Mouse (Mus musculus) adipocyte (in vitro differentiated cells): ENCODE data around the gene Cacng2.
A peak's percentile ranks its signal among the peaks of the same experiment; 100 is the strongest.

Experiments
- DNase-seq: peaks from one replicate; pipeline ENCODE4 v3.0.0-alpha.2; 2016; ENCODE audit warnings: low spot score

The Cacng2 gene

GRCm38 (mm10) chr15:78119704-78120103 is at the start of gene Cacng2:
Cacng2 (minus strand) TSS chr15:78120028.
- DNase-seq, result peak; percentile 43

GRCm38 (mm10) chr15:78169566-78169965 is 49.7 kb upstream of the Cacng2 start:
- no peak for DNase-seq

GRCm38 (mm10) chr15:78165292-78165691 is 45.5 kb upstream of the Cacng2 start:
- DNase-seq, result no peak

- no peak for DNase-seq
Observed at GRCm38 (mm10) chr15:78164466-78164865, 44.6 kb upstream of the Cacng2 start.

GRCm38 (mm10) chr15:78161946-78162345 is 42.1 kb upstream of the Cacng2 start:
- DNase-seq, result no peak

GRCm38 (mm10) chr15:78158335-78158734 is 38.5 kb upstream of the Cacng2 start:
- no peak for DNase-seq

GRCm38 (mm10) chr15:78157824-78158223 is 38.0 kb upstream of the Cacng2 start:
- no peak for DNase-seq

- DNase-seq, result no peak
Observed at GRCm38 (mm10) chr15:78157330-78157729, 37.5 kb upstream of the Cacng2 start.

- DNase-seq, result no peak
Observed at GRCm38 (mm10) chr15:78155421-78155820, 35.6 kb upstream of the Cacng2 start.

- DNase-seq, result peak; percentile 13
Observed at GRCm38 (mm10) chr15:78153045-78153775, 33.4 kb upstream of the Cacng2 start.

- no peak for DNase-seq
Observed at GRCm38 (mm10) chr15:78148565-78148964, 28.7 kb upstream of the Cacng2 start.

GRCm38 (mm10) chr15:78140226-78140625 is 20.4 kb upstream of the Cacng2 start:
- no peak for DNase-seq

- no peak for DNase-seq
Observed at GRCm38 (mm10) chr15:78134606-78135005, 14.8 kb upstream of the Cacng2 start.

GRCm38 (mm10) chr15:78133389-78133788 is 13.6 kb upstream of the Cacng2 start:
- no peak for DNase-seq

GRCm38 (mm10) chr15:78119248-78119647 is 580 bp downstream of the Cacng2 start:
- no peak for DNase-seq

GRCm38 (mm10) chr15:78118275-78118995 is 1.4 kb downstream of the Cacng2 start:
- DNase-seq, result no peak

- no peak for DNase-seq
Observed at GRCm38 (mm10) chr15:78117731-78118130, 2.1 kb downstream of the Cacng2 start.

GRCm38 (mm10) chr15:78116936-78117335 is 2.9 kb downstream of the Cacng2 start:
- no peak for DNase-seq

- DNase-seq, result no peak
Observed at GRCm38 (mm10) chr15:78116244-78116643, 3.6 kb downstream of the Cacng2 start.

- no peak for DNase-seq
Observed at GRCm38 (mm10) chr15:78099516-78099915, 20.3 kb downstream of the Cacng2 start.

- DNase-seq, result no peak
Observed at GRCm38 (mm10) chr15:78096004-78096403, 23.8 kb downstream of the Cacng2 start.

GRCm38 (mm10) chr15:78093597-78093996 is 26.2 kb downstream of the Cacng2 start:
- DNase-seq, result no peak

GRCm38 (mm10) chr15:78082841-78083572 is 36.8 kb downstream of the Cacng2 start:
- no peak for DNase-seq
